Mouse (Mus musculus): ENCODE data around the gene Myh3.
"Not testable (repeated sequence)": the region's sequence is repeated elsewhere in the genome, so short reads cannot be mapped to it uniquely, and the experiment has no call there.

The Myh3 gene

GRCm38 (mm10) chr11:67077435-67077834, 665 bp upstream of the Myh3 start:
- DNase-seq (ENCODE audit: low read depth, low spot score): no peak

DNA sequence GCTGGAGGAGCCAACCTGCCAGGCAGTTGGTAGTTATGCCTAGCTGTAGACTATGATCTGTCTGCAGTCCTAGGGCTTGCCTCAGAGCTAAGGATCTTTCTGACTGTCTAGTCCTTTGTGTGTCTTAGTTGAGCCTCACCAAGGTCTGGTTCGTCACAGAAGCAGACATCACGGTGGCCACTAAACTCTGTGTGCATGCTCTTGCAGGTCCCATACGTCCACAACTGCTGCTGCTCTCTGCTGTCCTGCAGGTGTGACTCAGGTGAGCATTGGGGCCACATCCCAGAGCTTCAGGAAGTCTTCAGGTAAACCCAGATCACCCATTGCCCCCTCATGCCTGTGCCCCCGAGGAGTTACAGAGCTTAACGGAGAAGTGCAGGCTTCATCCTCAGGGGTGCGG, 788 bp downstream of the Myh3 start:
- no peak for DNase-seq (ENCODE audit: low read depth, low spot score)

DNA sequence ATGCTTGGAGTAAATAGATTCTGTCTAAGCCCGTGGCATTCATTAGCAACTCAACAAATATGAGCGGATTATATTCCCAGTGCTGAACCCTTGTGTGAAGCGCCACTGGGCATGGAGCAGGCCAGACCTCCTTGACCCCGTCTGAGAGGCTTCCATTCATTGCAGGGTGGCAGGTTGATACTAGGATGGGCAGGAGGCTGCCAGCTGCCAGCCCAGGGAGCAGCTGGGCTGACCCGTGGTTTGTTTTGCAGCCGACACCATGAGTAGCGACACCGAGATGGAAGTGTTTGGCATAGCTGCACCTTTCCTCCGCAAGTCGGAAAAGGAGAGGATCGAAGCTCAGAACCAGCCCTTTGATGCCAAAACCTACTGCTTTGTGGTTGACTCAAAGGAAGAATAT, 1.6 kb downstream of the Myh3 start:
- DNase-seq (ENCODE audit: low read depth, low spot score): no peak

GRCm38 (mm10) chr11:67080168-67080567, 2.1 kb downstream of the Myh3 start:
- peak; percentile 80 for DNase-seq (ENCODE audit: low read depth, low spot score)

GRCm38 (mm10) chr11:67081125-67081649, 3.1 kb downstream of the Myh3 start:
- DNase-seq (ENCODE audit: low read depth, low spot score): peak; percentile 72

GRCm38 (mm10) chr11:67082188-67082587, 4.1 kb downstream of the Myh3 start:
- DNase-seq (ENCODE audit: low read depth, low spot score): no peak

DNA sequence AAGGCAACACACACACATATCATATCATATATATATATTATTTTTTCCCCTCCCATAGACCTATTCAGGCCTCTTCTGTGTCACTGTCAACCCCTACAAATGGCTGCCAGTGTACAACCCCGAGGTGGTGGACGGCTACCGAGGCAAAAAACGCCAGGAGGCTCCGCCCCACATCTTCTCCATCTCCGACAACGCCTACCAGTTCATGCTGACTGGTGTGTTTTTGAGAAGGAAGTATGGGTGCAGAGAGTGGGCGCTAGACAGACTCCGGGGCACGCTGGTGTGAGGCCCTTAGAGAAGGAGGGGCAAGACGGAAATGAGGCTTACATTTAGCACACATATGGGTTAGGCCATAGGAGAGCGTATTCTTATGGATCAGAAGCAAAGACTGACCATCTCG, 4.7 kb downstream of the Myh3 start:
- no peak for DNase-seq (ENCODE audit: low read depth, low spot score)

DNA sequence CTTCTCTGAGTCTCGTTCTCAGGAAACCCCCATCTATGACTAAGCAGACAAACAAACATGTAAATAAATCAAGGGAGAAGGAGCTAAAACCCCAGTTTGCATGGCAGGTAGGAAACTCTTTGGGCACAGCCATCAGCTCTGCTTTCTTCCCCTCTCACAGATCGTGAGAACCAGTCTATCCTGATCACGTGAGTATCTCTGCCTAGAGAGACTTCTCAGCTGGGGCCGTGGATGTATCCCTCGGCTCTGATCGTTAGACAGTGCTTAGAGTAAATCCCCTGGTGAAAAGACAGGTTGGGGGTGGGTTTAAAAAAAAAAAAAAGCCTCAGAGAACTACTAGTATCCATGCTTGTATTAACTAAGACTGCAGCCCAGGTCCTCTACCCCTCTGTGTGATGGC, 5.1 kb downstream of the Myh3 start:
- no peak for DNase-seq (ENCODE audit: low read depth, low spot score)

DNA sequence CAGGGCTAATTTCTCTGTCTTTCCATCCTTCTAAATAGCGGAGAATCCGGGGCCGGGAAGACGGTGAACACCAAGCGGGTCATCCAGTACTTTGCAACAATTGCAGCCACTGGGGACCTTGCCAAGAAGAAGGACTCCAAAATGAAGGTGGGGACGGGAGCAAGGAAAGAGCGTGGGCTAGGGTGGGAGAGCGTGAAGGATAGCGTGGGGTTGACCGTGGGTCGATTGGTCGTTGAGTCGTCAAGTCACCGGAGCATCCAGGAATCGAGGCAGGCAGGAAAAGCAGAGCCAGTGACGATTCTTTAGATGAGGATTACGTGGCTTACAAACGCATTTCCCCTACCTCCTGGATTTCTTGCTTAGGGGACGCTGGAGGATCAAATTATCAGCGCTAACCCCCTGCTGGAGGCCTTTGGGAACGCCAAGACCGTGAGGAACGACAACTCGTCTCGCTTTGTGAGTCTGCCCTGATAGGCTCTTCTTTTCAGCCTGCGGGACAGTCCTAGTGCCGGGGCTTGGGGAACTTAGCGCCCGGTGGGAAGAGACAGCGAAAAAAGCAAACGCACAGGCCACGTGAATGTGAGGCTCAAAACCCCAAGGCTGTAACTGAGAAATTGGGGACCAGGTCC, 5.7 kb downstream of the Myh3 start:
- DNase-seq (ENCODE audit: low read depth, low spot score): no peak

DNA sequence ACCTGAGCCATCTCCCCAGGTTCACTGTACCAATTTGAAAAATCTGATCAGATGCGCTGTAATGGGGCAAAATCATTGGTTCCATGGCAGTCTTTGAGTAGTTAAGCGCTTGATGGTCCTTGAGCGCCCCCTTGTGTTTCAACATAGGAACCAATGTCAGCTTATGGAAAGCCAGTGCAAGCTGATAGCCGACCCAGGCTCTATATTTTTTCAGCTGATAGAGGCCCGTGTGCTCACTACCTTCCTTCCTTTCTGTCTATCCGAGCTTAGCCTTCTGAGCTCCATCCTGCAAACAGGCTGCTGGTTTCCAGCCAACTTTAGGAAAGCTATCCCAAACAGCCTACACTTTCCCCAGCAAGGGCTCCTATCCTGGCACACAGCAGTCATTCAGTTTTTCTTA, 7.4 kb downstream of the Myh3 start:
- peak; percentile 89 for DNase-seq (ENCODE audit: low read depth, low spot score)

GRCm38 (mm10) chr11:67086467-67087164, 8.5 kb downstream of the Myh3 start:
- DNase-seq (ENCODE audit: low read depth, low spot score): no peak

DNA sequence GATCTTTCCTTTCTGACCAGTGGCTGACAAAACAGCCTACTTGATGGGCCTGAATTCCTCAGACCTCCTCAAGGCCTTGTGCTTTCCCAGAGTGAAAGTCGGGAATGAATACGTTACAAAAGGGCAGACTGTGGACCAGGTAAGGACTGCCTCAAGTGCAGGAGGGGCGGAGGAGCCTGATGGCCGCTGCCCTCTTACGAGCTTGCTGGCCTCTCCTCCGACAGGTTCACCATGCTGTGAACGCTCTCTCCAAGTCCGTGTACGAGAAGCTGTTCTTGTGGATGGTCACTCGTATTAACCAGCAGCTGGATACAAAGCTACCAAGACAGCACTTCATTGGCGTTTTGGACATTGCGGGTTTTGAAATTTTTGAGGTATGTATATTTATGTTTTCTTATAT, 9.1 kb downstream of the Myh3 start:
- DNase-seq (ENCODE audit: low read depth, low spot score): no peak

DNA sequence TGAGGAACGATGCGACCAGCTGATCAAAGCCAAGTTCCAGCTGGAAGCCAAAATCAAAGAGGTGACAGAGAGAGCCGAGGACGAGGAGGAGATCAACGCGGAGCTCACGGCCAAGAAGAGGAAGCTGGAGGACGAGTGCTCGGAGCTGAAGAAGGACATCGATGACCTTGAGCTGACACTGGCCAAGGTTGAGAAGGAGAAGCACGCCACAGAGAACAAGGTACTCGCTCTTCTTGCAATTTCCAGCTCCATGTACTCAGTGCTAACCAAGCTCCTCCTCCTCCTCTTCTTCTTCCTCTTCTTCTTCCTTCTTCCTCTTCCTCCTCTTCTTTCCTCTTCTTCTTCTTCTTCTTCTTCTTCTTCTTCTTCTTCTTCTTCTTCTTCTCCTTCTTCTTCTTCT, 14.3 kb downstream of the Myh3 start:
- DNase-seq (ENCODE audit: low read depth, low spot score): not testable (repeated sequence)

DNA sequence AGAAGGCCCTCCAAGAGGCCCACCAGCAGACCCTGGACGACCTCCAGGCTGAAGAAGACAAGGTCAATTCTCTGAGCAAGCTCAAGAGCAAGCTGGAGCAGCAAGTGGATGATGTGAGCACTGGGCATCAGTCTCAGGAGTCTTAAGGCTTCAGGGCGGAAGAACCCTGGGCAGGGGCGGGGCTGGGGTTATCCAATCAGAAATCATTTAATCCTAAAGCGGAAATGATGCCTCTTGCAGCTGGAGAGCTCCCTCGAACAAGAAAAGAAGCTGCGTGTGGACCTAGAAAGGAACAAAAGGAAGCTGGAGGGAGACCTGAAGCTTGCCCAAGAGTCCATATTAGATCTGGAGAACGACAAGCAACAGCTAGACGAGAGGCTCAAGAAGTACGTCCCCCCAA, 15.1 kb downstream of the Myh3 start:
- no peak for DNase-seq (ENCODE audit: low read depth, low spot score)

- DNase-seq (ENCODE audit: low read depth, low spot score): no peak
These were observed 15.6 kb downstream of the Myh3 start for GRCm38 (mm10) chr11:67093652-67094051.

DNA sequence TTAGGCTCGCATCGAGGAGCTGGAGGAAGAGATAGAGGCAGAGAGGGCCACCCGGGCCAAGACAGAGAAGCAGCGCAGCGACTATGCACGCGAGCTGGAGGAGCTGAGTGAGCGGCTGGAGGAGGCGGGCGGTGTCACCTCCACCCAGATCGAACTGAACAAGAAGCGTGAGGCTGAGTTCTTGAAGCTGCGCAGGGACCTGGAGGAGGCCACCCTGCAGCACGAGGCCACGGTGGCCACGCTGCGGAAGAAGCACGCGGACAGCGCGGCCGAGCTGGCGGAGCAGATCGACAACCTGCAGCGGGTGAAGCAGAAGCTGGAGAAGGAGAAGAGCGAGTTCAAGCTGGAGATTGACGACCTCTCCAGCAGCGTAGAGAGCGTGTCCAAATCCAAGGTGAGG, 16.4 kb downstream of the Myh3 start:
- DNase-seq (ENCODE audit: low read depth, low spot score): no peak

DNA sequence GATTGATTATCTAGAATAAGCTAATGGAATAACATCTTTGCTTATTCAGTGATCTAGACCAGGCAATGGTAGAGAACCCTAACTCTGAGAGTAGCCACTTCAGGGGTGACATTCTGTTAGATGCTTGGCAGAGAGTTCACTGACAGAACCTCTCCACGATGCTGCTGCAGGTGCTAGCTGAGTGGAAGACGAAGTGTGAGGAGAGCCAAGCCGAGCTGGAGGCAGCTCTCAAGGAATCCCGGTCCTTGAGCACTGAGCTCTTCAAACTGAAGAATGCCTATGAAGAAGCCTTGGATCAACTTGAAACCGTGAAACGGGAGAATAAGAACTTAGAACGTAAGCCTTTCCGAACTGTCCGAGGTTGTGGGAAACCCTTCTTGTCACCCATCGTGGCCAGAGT, 19.6 kb downstream of the Myh3 start:
- no peak for DNase-seq (ENCODE audit: low read depth, low spot score)

GRCm38 (mm10) chr11:67098427-67098826, 20.3 kb downstream of the Myh3 start:
- no peak for DNase-seq (ENCODE audit: low read depth, low spot score)

- DNase-seq (ENCODE audit: low read depth, low spot score): no peak
These were observed 21.1 kb downstream of the Myh3 start for GRCm38 (mm10) chr11:67099241-67099640.

DNA sequence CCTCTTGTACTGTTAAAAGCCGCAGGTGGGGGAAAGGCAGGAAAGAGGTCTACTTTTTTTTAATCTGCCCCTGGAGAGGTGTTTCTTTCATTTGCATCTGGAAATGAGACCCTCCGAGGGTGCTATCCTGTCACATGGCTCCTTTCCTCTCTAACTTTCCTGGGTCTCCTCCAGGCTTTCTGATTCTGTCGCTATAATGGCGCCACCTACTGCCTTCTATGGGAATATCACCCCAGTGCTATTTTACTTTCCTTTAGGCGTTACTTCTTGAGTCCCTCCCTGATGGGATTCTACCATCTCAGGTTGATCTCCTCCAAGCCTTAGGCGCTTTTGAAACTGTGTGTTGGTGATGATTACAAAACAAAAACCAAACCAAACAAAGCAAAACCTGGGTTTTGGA, 22.1 kb downstream of the Myh3 start:
- DNase-seq (ENCODE audit: low read depth, low spot score): peak; percentile 54

DNA sequence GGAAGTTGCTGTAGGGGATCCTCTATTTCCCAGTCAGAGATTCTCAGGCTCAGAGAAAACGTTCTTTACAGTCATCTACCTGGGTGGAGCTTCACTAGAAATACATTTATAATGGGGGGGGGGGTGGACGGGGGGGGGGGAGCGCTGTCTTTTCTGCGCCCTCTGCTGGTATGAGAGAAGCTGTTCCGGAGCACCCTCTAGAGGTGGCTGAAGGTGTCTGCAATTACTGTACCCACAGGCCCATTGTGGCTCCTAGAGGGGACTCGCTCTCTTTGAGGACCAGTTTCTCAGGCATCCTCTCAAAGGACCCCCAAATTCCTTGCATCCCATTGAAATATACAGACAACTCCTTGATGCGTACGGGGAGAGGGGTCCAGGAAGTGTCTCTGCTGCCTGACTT, 23.6 kb downstream of the Myh3 start:
- DNase-seq (ENCODE audit: low read depth, low spot score): peak; percentile 34

GRCm38 (mm10) chr11:67103256-67103655, 25.2 kb downstream of the Myh3 start:
- no peak for DNase-seq (ENCODE audit: low read depth, low spot score)

DNA sequence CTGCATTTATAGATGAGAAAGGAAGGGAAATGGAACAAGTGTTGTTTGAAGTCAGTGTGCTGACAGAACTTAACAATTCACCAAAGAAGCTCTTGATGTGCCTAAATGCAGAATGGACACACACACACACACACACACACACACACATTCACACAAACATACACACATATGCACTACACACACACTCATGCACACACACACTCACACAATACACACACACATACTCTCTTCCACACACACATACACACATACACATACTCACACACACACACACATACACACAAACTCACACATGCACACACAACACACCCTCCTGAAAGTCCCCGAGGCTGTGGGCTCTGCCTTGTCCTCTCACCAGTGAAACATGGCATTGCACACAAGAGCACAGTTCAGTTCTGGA, 26.1 kb downstream of the Myh3 start:
- DNase-seq (ENCODE audit: low read depth, low spot score): no peak
